Mouse (Mus musculus) cerebellum, adult 2 months (tissue): ENCODE measurements at regions not wholly inside any gene's neighbourhood (a gene's known extent, or its start where the extent isn't known, plus 50 kb on each side); places are given as distances from the start of the nearest gene placed in this dataset.

Experiments
- DNase-seq, 2 experiments: peaks; one replicate each; pipeline ENCODE4 v3.0.0; 2021
- H3K27ac ChIP-seq: fragments of 200-500 bp; 2 replicates; pipeline ENCODE4 v1.5.1; 2012; ENCODE audit warnings: low read length, control low read depth, inconsistent platforms; ENCODE audit not compliant: insufficient read depth
- H3K27me3 ChIP-seq: fragments of 200-500 bp; 2 replicates; pipeline ENCODE4 v1.6.1; 2012; ENCODE audit warnings: inconsistent platforms, mild to moderate bottlenecking, low read length, moderate library complexity; ENCODE audit not compliant: control insufficient read depth, insufficient read depth
- H3K4me1 ChIP-seq: fragments of 200-500 bp; 2 replicates; pipeline ENCODE4 v1.6.1; 2011; ENCODE audit warnings: low read length; ENCODE audit not compliant: control insufficient read depth, insufficient read depth
- H3K4me3 ChIP-seq: fragments of 200-500 bp; replicated peaks from 2 replicates; pipeline ENCODE3; 2011; ENCODE audit warnings: mild to moderate bottlenecking, low read depth, low read length, control low read depth; ENCODE audit not compliant: insufficient read depth
- CTCF ChIP-seq: fragments of 200-500 bp; IDR thresholded peaks from 2 replicates; pipeline ENCODE4 v1.5.1; 2011; ENCODE audit warnings: low read depth, mild to moderate bottlenecking, control low read depth, low read length, moderate library complexity, borderline replicate concordance; ENCODE audit not compliant: insufficient read depth
- POLR2A ChIP-seq: fragments of 200-500 bp; IDR thresholded peaks from 2 replicates; pipeline ENCODE4 v1.6.1; 2011; ENCODE audit warnings: low read length, control low read depth, borderline replicate concordance; ENCODE audit not compliant: insufficient read depth
- WGBS: fragments of 180-500 bp; shearing (Covaris S2); methylation state at CpG from one replicate; pipeline ENCODE4 v1.1.7; 2018; 5-methylcytosine and 5-hydroxymethylcytosine counted together

- peak; percentile 68 to 78 for DNase-seq
- Histone ChIP-seq H3K27ac (no peak overlapping the region), H3K27me3 (no peaks in the 10 kb centered on the region), H3K4me3 (no peak overlapping the region), H3K4me1 (peaks cover 16% of the 10 kb centered on the region)
- TF ChIP-seq POLR2A (no peak), CTCF (no peak)
- 25% methylated on average over 7 of the region's 7 CpGs for WGBS
These were observed 76.9 kb downstream of the Pdgfa start for GRCm38 (mm10) chr5:138920156-138920845.

GRCm38 (mm10) chr5:138922116-138922515 lies 75.1 kb downstream of the Pdgfa start:
- DNase-seq: peak; percentile 18 to 37

More at GRCm38 (mm10) chr5:138922116-138922515, 75.1 kb downstream of the Pdgfa start:
- Histone ChIP-seq H3K27ac (no peak overlapping the region), H3K4me1 (peaks cover 16% of the 10 kb centered on the region), H3K27me3 (no peaks in the 10 kb centered on the region), H3K4me3 (no peak overlapping the region)
- 11% methylated on average over 3 of the region's 3 CpGs for WGBS
- TF ChIP-seq POLR2A (no peak), CTCF (no peak)
